Mouse (Mus musculus) frontal cortex, adult (tissue): ENCODE data around the gene Abcf3.

Source experiments
- ATAC-seq: cut with Nextera tagmentation; 2 replicates; pipeline ENCODE4 v1.9.2; 2017; ENCODE audit warnings: mild to moderate bottlenecking, moderate library complexity, mixed read lengths; ENCODE audit not compliant: low TSS enrichment

Gene Abcf3

GRCm38 (mm10) chr16:20548096-20548948, at the start of gene Abcf3:
Gene Abcf3, plus strand, starts transcription at chr16:20548577.
- peak; percentile 99 for ATAC-seq

- peak; percentile 88 for ATAC-seq
Measured at GRCm38 (mm10) chr16:20498677-20499475, 49.5 kb upstream of the Abcf3 start, which contains the start of gene Eif2b5. Gene Eif2b5, plus strand, starts transcription at chr16:20498817.

GRCm38 (mm10) chr16:20506000-20506399, 42.4 kb upstream of the Abcf3 start:
- peak; percentile 83 for ATAC-seq

DNA sequence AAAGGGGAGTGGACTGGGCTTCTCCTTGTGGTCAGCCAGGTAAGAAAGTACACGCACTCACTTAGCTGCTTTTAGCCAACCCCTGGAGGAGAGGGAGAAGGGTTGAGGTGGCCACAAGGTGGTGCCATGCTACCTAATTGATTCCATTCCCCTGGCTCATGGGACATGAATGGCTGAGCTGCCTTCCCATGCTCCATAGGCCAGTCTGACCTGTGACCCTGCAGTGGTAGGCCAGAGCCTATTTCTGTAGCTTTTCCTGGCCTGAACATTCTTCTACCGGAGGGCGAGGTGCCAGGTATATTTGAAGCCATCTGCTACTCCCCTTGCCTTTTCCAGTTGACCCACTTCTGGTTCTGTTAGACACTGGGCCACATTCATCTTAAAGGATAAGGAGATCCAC, 39.0 kb upstream of the Abcf3 start:
- no peak for ATAC-seq

- ATAC-seq, result no peak
Measured at GRCm38 (mm10) chr16:20511277-20511847, 37.0 kb upstream of the Abcf3 start.

DNA sequence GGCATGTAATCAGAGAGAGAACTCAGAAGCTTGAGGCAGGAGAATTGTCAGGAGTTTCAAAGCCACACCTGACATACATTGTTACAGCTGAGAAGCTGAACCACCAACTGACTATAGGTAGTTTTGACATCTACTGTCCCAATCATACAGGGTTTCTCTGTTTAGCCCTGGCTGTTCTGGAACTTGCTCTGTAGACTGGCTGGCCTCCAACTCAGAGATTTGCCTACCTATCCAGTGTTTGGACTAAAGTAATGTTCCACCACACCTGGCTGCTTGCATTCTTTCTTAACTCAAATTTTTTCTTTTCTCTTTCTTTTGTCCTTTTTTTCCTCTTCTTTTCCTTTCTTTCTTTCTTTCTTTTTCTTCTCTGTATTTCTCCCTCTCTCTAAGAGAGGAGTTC, 32.3 kb upstream of the Abcf3 start:
- ATAC-seq, result no peak

DNA sequence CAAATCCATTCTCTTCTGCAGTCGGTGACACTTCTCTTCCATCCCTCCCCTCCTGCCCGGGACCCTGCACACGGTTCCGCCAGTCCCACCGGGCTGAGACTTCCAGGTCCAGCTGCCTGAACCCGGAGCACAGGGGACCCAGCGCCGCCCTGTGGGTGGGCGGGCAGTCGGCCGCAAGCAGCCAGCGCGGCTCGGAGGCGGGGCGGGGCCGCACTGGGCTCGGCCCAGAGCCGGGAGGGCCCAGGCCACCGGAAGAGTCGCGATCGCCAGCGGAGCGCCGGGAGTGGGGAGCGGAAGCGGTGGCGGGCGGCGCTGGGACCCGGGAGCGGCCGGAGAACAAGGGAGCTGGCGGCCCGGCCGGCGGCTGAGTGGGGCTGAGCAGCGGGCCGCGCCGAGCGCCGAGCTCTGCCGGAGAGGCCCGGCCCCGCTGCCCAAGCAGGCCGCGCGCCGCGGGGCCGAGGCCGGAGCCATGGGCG, 31.6 kb upstream of the Abcf3 start, which contains the start of gene Dvl3:
Dvl3 (plus strand) TSS at position 257 of the 476 bp plus-strand sequence.
- peak; percentile 95 for ATAC-seq

- ATAC-seq, result no peak; the same call in 1 of the 2 replicates
Measured at GRCm38 (mm10) chr16:20517216-20517615, 31.2 kb upstream of the Abcf3 start.

- ATAC-seq, result peak; percentile 13; the same call in 1 of the 2 replicates
Measured at GRCm38 (mm10) chr16:20517701-20518374, 30.5 kb upstream of the Abcf3 start.

DNA sequence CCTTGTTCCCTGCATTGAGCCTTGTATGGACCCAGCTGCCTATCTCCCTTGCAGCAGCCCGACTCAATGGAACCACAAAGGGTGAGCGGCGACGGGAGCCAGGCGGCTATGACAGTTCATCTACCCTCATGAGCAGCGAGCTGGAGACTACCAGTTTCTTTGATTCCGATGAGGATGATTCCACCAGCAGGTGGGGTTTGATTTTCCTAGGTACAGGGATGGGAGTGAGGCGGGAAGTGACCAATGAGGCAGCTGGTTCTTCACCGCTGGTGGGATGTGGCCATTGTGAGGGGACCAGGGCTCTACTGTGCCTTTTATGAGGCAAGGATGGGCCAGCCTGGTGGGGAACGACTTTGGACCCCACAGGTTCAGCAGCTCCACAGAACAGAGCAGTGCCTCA, 24.5 kb upstream of the Abcf3 start:
- ATAC-seq, result no peak

- no peak for ATAC-seq
Measured at GRCm38 (mm10) chr16:20528779-20529178, 19.6 kb upstream of the Abcf3 start.

DNA sequence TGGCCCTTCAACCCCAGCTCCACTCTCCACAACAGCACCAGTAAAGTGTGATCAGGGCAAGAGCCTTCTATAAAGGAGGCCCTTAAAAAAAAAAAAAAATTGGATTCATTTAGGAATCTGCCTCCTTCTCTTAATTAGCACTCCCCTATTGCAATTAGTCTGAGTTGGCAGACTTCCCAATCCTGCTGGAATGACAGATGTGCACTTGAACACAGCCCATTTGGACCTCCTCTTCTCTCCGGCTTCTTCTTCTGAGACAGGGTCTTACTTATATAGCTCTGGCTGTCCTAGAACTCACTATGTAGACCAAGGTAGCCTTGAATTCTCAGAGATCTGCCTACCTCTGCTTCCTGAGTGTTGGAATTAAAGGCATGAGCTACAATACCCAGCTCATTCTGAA, 19.0 kb upstream of the Abcf3 start:
- ATAC-seq, result no peak

DNA sequence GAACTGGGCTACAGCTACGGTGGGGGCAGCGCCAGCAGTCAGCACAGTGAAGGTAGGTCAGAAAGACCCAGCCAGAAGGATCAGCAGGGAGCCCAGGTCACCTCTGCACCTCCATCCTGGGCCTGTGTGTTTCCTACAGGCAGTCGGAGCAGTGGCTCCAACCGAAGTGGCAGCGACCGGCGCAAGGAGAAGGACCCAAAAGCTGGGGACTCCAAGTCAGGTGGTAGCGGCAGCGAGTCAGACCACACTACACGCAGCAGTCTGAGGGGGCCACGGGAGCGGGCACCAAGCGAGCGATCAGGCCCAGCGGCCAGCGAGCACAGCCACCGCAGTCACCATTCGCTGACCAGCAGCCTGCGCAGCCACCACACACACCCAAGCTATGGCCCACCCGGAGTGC, 17.4 kb upstream of the Abcf3 start:
- ATAC-seq, result no peak

- ATAC-seq, result no peak
Measured at GRCm38 (mm10) chr16:20534617-20535295, 13.6 kb upstream of the Abcf3 start.

DNA sequence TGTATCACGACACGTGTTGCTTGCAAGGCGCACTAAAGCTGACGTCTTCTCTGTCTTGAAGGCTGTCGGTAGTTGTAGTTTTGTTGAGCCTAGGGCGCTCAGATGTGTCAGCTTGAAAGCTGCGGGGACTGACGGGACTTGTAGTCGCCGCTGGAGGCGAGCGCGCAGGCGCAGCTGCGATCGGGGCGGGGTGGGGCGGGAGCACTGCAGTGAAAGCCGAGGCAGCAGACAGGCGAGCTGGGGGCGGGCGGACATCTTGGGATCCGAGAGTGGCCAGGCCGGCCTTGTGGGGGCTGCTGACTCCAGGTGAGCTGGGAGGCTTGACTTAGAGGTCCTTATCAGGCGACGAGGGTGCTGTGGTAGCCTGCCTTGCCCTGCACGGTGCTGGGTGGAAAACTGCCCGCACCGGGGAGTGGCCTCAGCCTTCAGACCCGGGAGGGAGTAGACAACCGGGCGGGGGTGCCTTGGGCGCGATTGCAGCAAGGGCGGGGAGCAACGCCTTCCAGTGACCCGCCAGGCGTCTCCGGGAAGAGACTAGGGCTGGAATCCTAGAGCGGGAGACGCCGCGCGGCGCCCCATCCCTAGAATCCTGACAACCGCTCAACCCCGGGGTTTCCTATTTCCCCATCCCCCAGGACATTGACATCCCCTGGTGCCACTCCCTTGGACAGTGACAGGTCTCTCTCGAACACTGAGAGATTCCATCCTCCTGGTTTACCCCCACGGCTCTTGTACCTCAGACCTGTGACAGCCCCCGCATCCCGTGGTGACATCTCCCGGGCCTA, 12.9 kb upstream of the Abcf3 start, which contains the start of gene Ap2m1:
Ap2m1 (plus strand) TSS at position 183 of the 785 bp plus-strand sequence.
- ATAC-seq, result peak; percentile 96

DNA sequence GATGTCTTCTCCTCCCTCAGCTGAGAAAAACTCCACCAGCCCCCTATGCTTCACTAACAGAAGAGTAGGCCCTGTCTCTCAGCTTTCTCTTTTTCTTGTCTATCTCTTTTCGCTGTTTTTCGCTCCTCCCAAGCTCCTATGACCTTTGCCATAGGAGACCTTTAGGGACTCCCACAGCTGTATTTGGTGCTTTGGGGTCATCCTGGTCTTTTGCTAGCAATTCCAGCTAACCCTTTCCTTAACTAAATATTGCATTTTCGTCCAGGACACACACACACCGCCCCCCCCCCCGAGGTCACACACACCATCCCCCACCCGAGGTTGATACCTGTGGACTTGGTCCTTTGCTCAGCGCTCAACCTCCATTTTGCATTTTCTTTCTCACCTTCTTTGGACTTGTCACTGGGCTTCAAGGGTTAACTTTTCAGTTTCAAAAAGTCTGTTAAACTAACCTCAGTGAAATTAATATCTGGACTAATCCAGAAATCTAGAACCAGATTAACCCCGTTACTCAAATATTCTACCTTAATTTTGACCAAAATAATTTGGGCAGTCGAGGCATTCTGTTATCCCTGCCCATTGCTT, 12.2 kb upstream of the Abcf3 start:
- ATAC-seq, result no peak

DNA sequence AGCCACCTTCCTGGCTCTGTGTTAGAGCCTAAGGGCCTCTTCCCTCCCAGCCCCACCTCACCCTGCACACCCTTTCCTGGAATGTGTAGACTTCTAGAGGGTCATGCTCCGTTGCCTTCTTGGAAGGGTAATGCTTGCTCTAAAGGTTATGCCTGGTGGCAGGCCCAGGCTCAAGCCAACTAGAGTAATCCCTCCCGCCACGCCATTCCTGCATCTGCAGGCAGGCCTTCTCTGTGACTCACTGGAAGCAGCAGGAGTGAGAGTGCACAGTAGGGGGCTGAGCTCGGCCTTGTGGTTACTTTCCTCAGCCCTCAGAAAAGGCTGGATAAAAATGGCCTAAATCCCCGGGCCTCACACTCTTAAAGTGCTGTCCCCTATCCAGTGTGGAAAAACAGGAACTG, 11.3 kb upstream of the Abcf3 start:
- ATAC-seq, result no peak

DNA sequence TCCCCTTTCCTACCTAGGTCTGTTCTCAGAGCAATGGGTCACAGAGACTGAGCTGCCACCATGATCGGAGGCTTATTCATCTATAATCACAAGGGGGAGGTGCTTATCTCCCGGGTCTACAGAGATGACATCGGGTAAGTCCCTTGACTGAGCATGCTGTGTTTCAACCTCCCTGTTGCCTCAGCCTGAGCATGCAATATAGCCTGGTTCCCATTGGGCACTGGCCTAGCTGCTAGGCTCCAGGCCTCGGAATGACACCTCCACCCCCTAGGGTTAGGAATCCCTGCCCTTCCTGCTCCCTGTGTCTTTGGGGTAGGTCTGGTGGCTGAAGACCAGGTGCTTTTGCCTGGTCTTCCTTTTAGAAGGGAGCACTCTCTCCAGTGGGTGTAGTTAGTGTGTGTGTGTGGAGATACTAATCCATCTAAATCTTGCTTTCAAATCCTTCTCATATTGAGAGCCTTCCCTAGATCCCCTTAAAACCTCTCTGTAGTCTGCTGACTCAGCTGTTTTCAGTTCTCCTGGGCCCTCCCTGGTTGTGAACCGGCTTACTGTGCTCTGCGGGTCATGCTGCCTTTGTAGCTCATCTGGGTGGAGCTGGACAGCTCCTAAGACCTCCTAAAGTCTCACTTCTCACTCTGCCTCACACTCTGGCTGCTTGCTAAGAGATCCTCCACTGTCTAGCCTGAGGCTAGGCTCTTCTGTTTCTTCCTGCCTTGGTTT, 10.6 kb upstream of the Abcf3 start:
- ATAC-seq, result no peak

DNA sequence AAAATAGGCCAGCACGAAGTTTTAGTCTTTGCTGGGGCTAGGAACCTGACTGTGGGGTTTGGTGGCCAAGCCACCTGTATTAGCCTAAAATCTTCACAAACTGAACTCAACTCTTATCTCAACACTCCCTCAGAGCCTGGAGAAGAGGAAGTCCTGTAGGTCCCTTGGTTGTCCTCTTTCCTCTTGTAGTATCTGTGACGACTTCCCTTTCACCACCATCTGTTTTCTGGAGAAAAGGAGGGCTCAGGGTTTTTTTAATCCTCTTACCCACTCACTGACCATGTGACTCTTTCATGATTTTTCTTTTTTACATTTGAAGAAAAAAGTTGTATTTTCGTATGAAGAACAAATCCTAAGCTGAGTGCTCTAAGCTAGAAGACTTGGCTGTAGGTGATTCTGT, 8.7 kb upstream of the Abcf3 start:
- ATAC-seq, result no peak
